Mouse (Mus musculus) liver, postnatal 0 days (tissue): ENCODE measurements at regions not wholly inside any gene's neighbourhood (a gene's known extent, or its start where the extent isn't known, plus 50 kb on each side); places are given as distances from the start of the nearest gene placed in this dataset.

Source experiments
- ATAC-seq: fragments of 200-750 bp; cut with Nextera tagmentation; 2 replicates; pipeline ENCODE4 v1.8.0; 2017; ENCODE audit warnings: mild to moderate bottlenecking, moderate library complexity
- DNase-seq: peaks from one replicate; pipeline ENCODE4 v3.0.0-alpha.2; 2016
- H3K27ac ChIP-seq: fragments of 300-500 bp; sonication (generic); 2 replicates; pipeline ENCODE4 v1.5.1; 2014; ENCODE audit warnings: antibody characterized with exemption, moderate library complexity, mild to moderate bottlenecking, low read depth
- H3K27me3 ChIP-seq: fragments of 300-500 bp; sonication (generic); 2 replicates; pipeline ENCODE4 v1.6.1; 2014; ENCODE audit warnings: low read length, control low read depth, mixed read lengths; ENCODE audit not compliant: insufficient read depth
- H3K36me3 ChIP-seq: fragments of 300-500 bp; sonication (generic); replicated peaks from 2 replicates; pipeline ENCODE4 v1.6.1; 2014; ENCODE audit warnings: mild to moderate bottlenecking, control low read depth, low read length, moderate library complexity, mixed read lengths; ENCODE audit not compliant: insufficient read depth
- H3K4me1 ChIP-seq: fragments of 300-500 bp; sonication (generic); 2 replicates; pipeline ENCODE4 v1.6.1; 2014; ENCODE audit warnings: antibody characterized with exemption, mild to moderate bottlenecking, control low read depth; ENCODE audit not compliant: insufficient read depth
- H3K4me2 ChIP-seq: fragments of 300-500 bp; sonication (generic); 2 replicates; pipeline ENCODE4 v1.6.1; 2014; ENCODE audit warnings: low read depth, mild to moderate bottlenecking, low read length, moderate library complexity, mixed read lengths
- H3K4me3 ChIP-seq: fragments of 300-500 bp; sonication (generic); 2 replicates; pipeline ENCODE4 v1.5.1; 2014; ENCODE audit warnings: low read depth, low read length
- H3K9ac ChIP-seq: fragments of 300-500 bp; sonication (generic); replicated peaks from 2 replicates; pipeline ENCODE4 v1.6.1; 2014; ENCODE audit warnings: mild to moderate bottlenecking, moderate library complexity
- H3K9me3 ChIP-seq: fragments of 300-500 bp; sonication (generic); 2 replicates; pipeline ENCODE4 v1.6.1; 2016; ENCODE audit warnings: mild to moderate bottlenecking, control low read depth, low read length, mixed read lengths
- CTCF ChIP-seq: sonication (generic); IDR thresholded peaks from 2 replicates; pipeline ENCODE4 v1.5.1; 2016; ENCODE audit warnings: antibody characterized with exemption, low read depth
- EP300 ChIP-seq: IDR thresholded peaks from 2 replicates; pipeline ENCODE4 v1.6.1; 2016; ENCODE audit warnings: antibody characterized with exemption, low read depth, mild to moderate bottlenecking
- WGBS: fragments of 180-500 bp; shearing (Covaris S2); extraction: QIAGEN DNeasy Blood & Tissue Kit; methylation state at CpG from one replicate; pipeline ENCODE4 v1.1.7; 2014; ENCODE audit not compliant: insufficient replicate concordance; 5-methylcytosine and 5-hydroxymethylcytosine counted together

DNA sequence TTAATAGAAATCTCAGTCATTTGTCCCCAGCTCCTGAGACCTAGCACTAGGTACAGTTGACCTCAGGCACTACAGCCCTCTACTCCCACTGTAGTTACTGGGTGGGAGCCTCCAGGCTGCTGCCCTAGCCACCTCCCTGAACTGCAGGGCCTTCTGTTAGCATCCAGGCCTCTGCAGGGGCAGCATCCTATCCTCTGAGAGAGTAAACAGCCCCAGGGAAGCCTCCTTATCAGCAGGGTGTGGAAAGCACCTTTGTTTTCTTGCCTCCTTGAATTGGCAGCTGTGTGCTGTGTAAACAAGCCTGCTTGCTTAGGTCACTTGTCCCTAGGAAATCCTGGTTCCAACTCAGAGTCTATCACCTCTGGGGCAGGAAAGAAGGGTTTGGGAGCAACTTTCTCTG lies 66.2 kb upstream of the Rapgef5 start:
- no peaks in the 10 kb centered on the region for H3K36me3 ChIP-seq
- H3K4me1 ChIP-seq, result peaks cover 7% of the 10 kb centered on the region
- H3K4me3 ChIP-seq, result no peak overlapping the region
- TF ChIP-seq EP300, result no peak
- no peak for TF ChIP-seq CTCF
- H3K27ac ChIP-seq, result no peak overlapping the region
- no peak for ATAC-seq
- H3K9ac ChIP-seq, result no peak overlapping the region
- no peaks in the 10 kb centered on the region for H3K9me3 ChIP-seq
- 0 out of 2 replicates have a peak, but pooled peaks cover 2% of the 10 kb centered on the region for H3K27me3 ChIP-seq
- DNase-seq, result no peak
- no peak overlapping the region for H3K4me2 ChIP-seq

GRCm38 (mm10) chr12:117450871-117451270 lies 65.4 kb upstream of the Rapgef5 start:
- 0 out of 2 replicates have a peak, but pooled peaks cover 2% of the 10 kb centered on the region for H3K27me3 ChIP-seq
- DNase-seq (no peak), ATAC-seq (no peak)
- WGBS, result 67% methylated on average over 3 of the region's 3 CpGs
- H3K4me3 ChIP-seq, result no peak overlapping the region
- H3K27ac ChIP-seq, result no peak overlapping the region
- no peak overlapping the region for H3K4me2 ChIP-seq
- peaks cover 7% of the 10 kb centered on the region for H3K4me1 ChIP-seq
- no peak overlapping the region for H3K9ac ChIP-seq
- TF ChIP-seq CTCF (no peak), EP300 (no peak)
- H3K9me3 ChIP-seq, result no peaks in the 10 kb centered on the region
- no peaks in the 10 kb centered on the region for H3K36me3 ChIP-seq

GRCm38 (mm10) chr12:117451441-117451840 lies 64.8 kb upstream of the Rapgef5 start:
- ATAC-seq (no peak), DNase-seq (peak; percentile 35)
- no peaks in the 10 kb centered on the region for H3K36me3 ChIP-seq
- peaks cover 7% of the 10 kb centered on the region for H3K4me1 ChIP-seq
- H3K9ac ChIP-seq, result no peak overlapping the region
- no peak overlapping the region for H3K4me3 ChIP-seq
- 0 out of 2 replicates have a peak, but pooled peaks cover 2% of the 10 kb centered on the region for H3K27me3 ChIP-seq
- no peak overlapping the region for H3K4me2 ChIP-seq
- 56% methylated on average over 4 of the region's 4 CpGs for WGBS
- TF ChIP-seq EP300, result no peak
- peak; percentile 60 for TF ChIP-seq CTCF
- H3K27ac ChIP-seq, result no peak overlapping the region
- H3K9me3 ChIP-seq, result no peaks in the 10 kb centered on the region

DNA sequence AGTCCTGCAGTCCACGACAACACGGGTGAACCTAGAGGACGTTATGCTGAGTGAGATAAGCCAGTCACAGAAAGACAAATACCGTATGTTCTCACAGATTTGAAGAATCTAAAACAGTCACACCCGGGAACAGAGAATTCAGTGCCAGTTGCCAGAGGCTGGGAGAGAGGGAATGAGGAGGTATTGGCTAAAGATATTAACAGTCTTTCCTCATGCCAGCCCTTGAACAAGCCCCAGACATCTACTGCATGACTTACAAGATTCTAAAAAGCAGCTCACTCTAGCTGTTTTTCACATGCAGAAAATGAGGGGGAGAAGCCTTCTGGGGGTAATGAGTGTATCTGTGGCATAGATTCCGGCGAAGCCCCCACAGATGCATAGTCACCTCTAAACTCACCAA lies 60.5 kb upstream of the Rapgef5 start:
- no peak overlapping the region for H3K9ac ChIP-seq
- TF ChIP-seq CTCF (no peak), EP300 (no peak)
- no peaks in the 10 kb centered on the region for H3K9me3 ChIP-seq
- ATAC-seq, result no peak
- no peak overlapping the region for H3K4me3 ChIP-seq
- no peaks in the 10 kb centered on the region for H3K27me3 ChIP-seq
- no peak for DNase-seq
- WGBS, result 51% methylated on average over 7 of the region's 7 CpGs
- no peak overlapping the region for H3K27ac ChIP-seq
- H3K4me1 ChIP-seq, result no peaks in the 10 kb centered on the region
- no peaks in the 10 kb centered on the region for H3K36me3 ChIP-seq
- H3K4me2 ChIP-seq, result no peak overlapping the region

GRCm38 (mm10) chr12:117458132-117459070 lies 57.9 kb upstream of the Rapgef5 start:
- ATAC-seq (no peak), DNase-seq (no peak)
- Histone ChIP-seq H3K4me3 (no peak overlapping the region), H3K4me2 (no peak overlapping the region), H3K36me3 (no peaks in the 10 kb centered on the region), H3K9ac (no peak overlapping the region), H3K9me3 (no peaks in the 10 kb centered on the region), H3K27ac (no peak overlapping the region), H3K27me3 (no peaks in the 10 kb centered on the region), H3K4me1 (no peaks in the 10 kb centered on the region)
- 35% methylated on average over 9 of the region's 9 CpGs for WGBS
- TF ChIP-seq EP300, result no peak

DNA sequence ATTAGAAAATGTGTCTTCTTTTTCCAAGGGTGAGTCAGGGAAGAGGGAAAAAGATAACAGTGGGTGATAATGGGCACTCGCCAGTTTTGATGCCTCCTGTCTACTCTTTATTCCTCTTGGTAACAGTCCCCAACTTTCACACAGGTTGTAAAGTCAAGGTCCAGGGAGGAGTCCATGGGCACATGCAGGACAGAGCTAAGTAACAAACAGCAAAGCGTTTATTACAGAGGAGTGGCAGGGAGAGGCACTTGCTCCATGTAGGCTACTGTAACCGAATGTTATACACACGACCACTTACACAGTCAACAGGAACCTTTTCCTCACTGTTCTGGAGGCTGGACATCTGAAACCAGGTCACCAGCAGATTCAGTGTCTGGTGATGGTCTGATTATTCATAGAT lies 56.7 kb upstream of the Rapgef5 start:
- 67% methylated on average over 4 of the region's 4 CpGs for WGBS
- TF ChIP-seq EP300 (no peak), CTCF (no peak)
- Histone ChIP-seq H3K27ac (no peak overlapping the region), H3K9ac (no peak overlapping the region), H3K27me3 (no peaks in the 10 kb centered on the region), H3K4me1 (no peaks in the 10 kb centered on the region), H3K4me2 (no peak overlapping the region), H3K36me3 (no peaks in the 10 kb centered on the region), H3K9me3 (no peaks in the 10 kb centered on the region), H3K4me3 (no peak overlapping the region)
- DNase-seq (no peak), ATAC-seq (no peak)
